Mouse (Mus musculus): ENCODE measurements around the gene Homer2. TPM values are rescaled to one million over a fixed set of nuclear protein-coding genes. Genes with fewer than 3 reads are reported as not detected.

Homer2 gene
- polyA plus RNA-seq, 1 experiment from 2014 or later = 63.4 TPM

- Histone ChIP-seq H3K9ac (no peak overlapping the region), H3K4me1 (replicated peaks) (peaks cover 34% of the 10 kb centered on the region), H3K9me3 (replicated peaks) (no peaks in the 10 kb centered on the region), H3K27me3 (no peaks in the 10 kb centered on the region), H3K4me3 (no peak overlapping the region), H3K4me2 (no peak overlapping the region), H3K36me3 (no peaks in the 10 kb centered on the region), H3K27ac (no peak overlapping the region)
- WGBS = 57% methylated on average over 5 of the region's 5 CpGs
- ATAC-seq (replicated peaks; ENCODE audit: insufficient number of reproducible peaks, insufficient read depth, low FRiP score, low read depth) = no peak
Observed at GRCm38 (mm10) chr7:81647959-81648358, 59.4 kb downstream of the Homer2 start.

GRCm38 (mm10) chr7:81644551-81645235, 62.6 kb downstream of the Homer2 start:
- Histone ChIP-seq H3K9ac (no peak overlapping the region), H3K27ac (peak overlapping the region; percentile 68), H3K4me2 (no peak overlapping the region), H3K4me3 (no peak overlapping the region), H3K27me3 (no peaks in the 10 kb centered on the region), H3K4me1 (replicated peaks) (peaks cover 22% of the 10 kb centered on the region), H3K9me3 (replicated peaks) (no peaks in the 10 kb centered on the region), H3K36me3 (no peaks in the 10 kb centered on the region)
- ATAC-seq (replicated peaks; ENCODE audit: insufficient number of reproducible peaks, insufficient read depth, low FRiP score, low read depth) = 0 out of 2 replicates have a peak, but pooled peaks have one; percentile 36
- WGBS = 42% methylated on average over 7 of the region's 7 CpGs

GRCm38 (mm10) chr7:81641101-81641500, 66.2 kb downstream of the Homer2 start:
- no peak overlapping the region for H3K4me2 ChIP-seq
- H3K27me3 ChIP-seq = no peaks in the 10 kb centered on the region
- peak overlapping the region; percentile 59 for H3K27ac ChIP-seq
- no peak overlapping the region for H3K4me3 ChIP-seq
- peak; percentile 54 for ATAC-seq (replicated peaks; ENCODE audit: insufficient number of reproducible peaks, insufficient read depth, low FRiP score, low read depth)
- peaks cover 22% of the 10 kb centered on the region for H3K4me1 ChIP-seq (replicated peaks)
- 24% methylated on average over 6 of the region's 6 CpGs for WGBS
- H3K9me3 ChIP-seq (replicated peaks) = no peaks in the 10 kb centered on the region
- H3K9ac ChIP-seq = no peak overlapping the region
- no peaks in the 10 kb centered on the region for H3K36me3 ChIP-seq

- H3K27ac ChIP-seq = no peak overlapping the region
- ATAC-seq (replicated peaks; ENCODE audit: insufficient number of reproducible peaks, insufficient read depth, low FRiP score, low read depth) = no peak
- no peaks in the 10 kb centered on the region for H3K27me3 ChIP-seq
- no peaks in the 10 kb centered on the region for H3K36me3 ChIP-seq
- no peak overlapping the region for H3K9ac ChIP-seq
- no peaks in the 10 kb centered on the region for H3K4me1 ChIP-seq (replicated peaks)
- H3K4me3 ChIP-seq = no peak overlapping the region
- no peaks in the 10 kb centered on the region for H3K9me3 ChIP-seq (replicated peaks)
- no peak overlapping the region for H3K4me2 ChIP-seq
- 81% methylated on average over 6 of the region's 6 CpGs for WGBS
Observed at GRCm38 (mm10) chr7:81632586-81632985, 74.7 kb downstream of the Homer2 start.

- H3K4me3 ChIP-seq = no peak overlapping the region
- no peak for ATAC-seq (replicated peaks; ENCODE audit: insufficient number of reproducible peaks, insufficient read depth, low FRiP score, low read depth)
- H3K9ac ChIP-seq = no peak overlapping the region
- H3K36me3 ChIP-seq = no peaks in the 10 kb centered on the region
- WGBS = 93% methylated on average over 8 of the region's 8 CpGs
- 0 out of 2 replicates have a peak, but pooled peaks cover 3% of the 10 kb centered on the region for H3K9me3 ChIP-seq (replicated peaks)
- H3K4me1 ChIP-seq (replicated peaks) = no peaks in the 10 kb centered on the region
- no peaks in the 10 kb centered on the region for H3K27me3 ChIP-seq
- no peak overlapping the region for H3K4me2 ChIP-seq
- H3K27ac ChIP-seq = no peak overlapping the region
Observed at GRCm38 (mm10) chr7:81631261-81631660, 76.1 kb downstream of the Homer2 start.

- Histone ChIP-seq H3K4me3 (no peak overlapping the region), H3K4me1 (replicated peaks) (no peaks in the 10 kb centered on the region), H3K27ac (no peak overlapping the region), H3K9me3 (replicated peaks) (0 out of 2 replicates have a peak, but pooled peaks cover 5% of the 10 kb centered on the region), H3K27me3 (no peaks in the 10 kb centered on the region), H3K4me2 (no peak overlapping the region), H3K9ac (no peak overlapping the region), H3K36me3 (no peaks in the 10 kb centered on the region)
- no peak for ATAC-seq (replicated peaks; ENCODE audit: insufficient number of reproducible peaks, insufficient read depth, low FRiP score, low read depth)
- 93% methylated on average over 2 of the region's 2 CpGs for WGBS
Observed at GRCm38 (mm10) chr7:81626460-81626859, 80.9 kb downstream of the Homer2 start.

- Histone ChIP-seq H3K4me1 (replicated peaks) (no peaks in the 10 kb centered on the region), H3K4me2 (no peak overlapping the region), H3K4me3 (no peak overlapping the region), H3K9ac (no peak overlapping the region), H3K27ac (no peak overlapping the region), H3K36me3 (no peaks in the 10 kb centered on the region), H3K27me3 (no peaks in the 10 kb centered on the region), H3K9me3 (replicated peaks) (0 out of 2 replicates have a peak, but pooled peaks cover 5% of the 10 kb centered on the region)
- no peak for ATAC-seq (replicated peaks; ENCODE audit: insufficient number of reproducible peaks, insufficient read depth, low FRiP score, low read depth)
- 82% methylated on average over 6 of the region's 6 CpGs for WGBS
Observed at GRCm38 (mm10) chr7:81623767-81624166, 83.6 kb downstream of the Homer2 start.

GRCm38 (mm10) chr7:81622793-81623192, 84.5 kb downstream of the Homer2 start:
- Histone ChIP-seq H3K27ac (no peak overlapping the region), H3K27me3 (no peaks in the 10 kb centered on the region), H3K36me3 (no peaks in the 10 kb centered on the region), H3K4me2 (no peak overlapping the region), H3K4me1 (replicated peaks) (no peaks in the 10 kb centered on the region), H3K9me3 (replicated peaks) (0 out of 2 replicates have a peak, but pooled peaks cover 5% of the 10 kb centered on the region), H3K9ac (no peak overlapping the region), H3K4me3 (no peak overlapping the region)
- ATAC-seq (replicated peaks; ENCODE audit: insufficient number of reproducible peaks, insufficient read depth, low FRiP score, low read depth) = no peak
- WGBS = 58% methylated on average over 4 of the region's 4 CpGs

- no peak for ATAC-seq (replicated peaks; ENCODE audit: insufficient number of reproducible peaks, insufficient read depth, low FRiP score, low read depth)
- 76% methylated on average over 9 of the region's 9 CpGs for WGBS
Observed at GRCm38 (mm10) chr7:81615031-81615430, 92.3 kb downstream of the Homer2 start.

GRCm38 (mm10) chr7:81612856-81613635, 94.3 kb downstream of the Homer2 start:
- H3K4me2 ChIP-seq = no peak overlapping the region
- H3K27me3 ChIP-seq = no peaks in the 10 kb centered on the region
- 76% methylated on average over 13 of the region's 13 CpGs for WGBS
- H3K4me3 ChIP-seq = no peak overlapping the region
- no peak overlapping the region for H3K27ac ChIP-seq
- no peak overlapping the region for H3K9ac ChIP-seq
- 0 out of 2 replicates have a peak, but pooled peaks cover 2% of the 10 kb centered on the region for H3K4me1 ChIP-seq (replicated peaks)
- no peak for ATAC-seq (replicated peaks; ENCODE audit: insufficient number of reproducible peaks, insufficient read depth, low FRiP score, low read depth)
- no peaks in the 10 kb centered on the region; the same call in 1 of the 2 replicates for H3K36me3 ChIP-seq
- no peaks in the 10 kb centered on the region for H3K9me3 ChIP-seq (replicated peaks)

More at GRCm38 (mm10) chr7:81615031-81615430, 92.3 kb downstream of the Homer2 start:
- H3K36me3 ChIP-seq = no peaks in the 10 kb centered on the region; the same call in 1 of the 2 replicates
- H3K4me1 ChIP-seq (replicated peaks) = 0 out of 2 replicates have a peak, but pooled peaks cover 2% of the 10 kb centered on the region
- H3K4me2 ChIP-seq = no peak overlapping the region
- H3K4me3 ChIP-seq = no peak overlapping the region
- no peaks in the 10 kb centered on the region for H3K9me3 ChIP-seq (replicated peaks)
- no peaks in the 10 kb centered on the region for H3K27me3 ChIP-seq
- H3K9ac ChIP-seq = no peak overlapping the region
- H3K27ac ChIP-seq = no peak overlapping the region

- no peak overlapping the region for H3K27ac ChIP-seq
- H3K36me3 ChIP-seq = no peaks in the 10 kb centered on the region; the same call in 1 of the 2 replicates
- H3K4me3 ChIP-seq = no peak overlapping the region
- ATAC-seq (replicated peaks; ENCODE audit: insufficient number of reproducible peaks, insufficient read depth, low FRiP score, low read depth) = no peak
- no peaks in the 10 kb centered on the region for H3K9me3 ChIP-seq (replicated peaks)
- no peak overlapping the region for H3K9ac ChIP-seq
- WGBS = 55% methylated on average over 18 of the region's 18 CpGs
- no peaks in the 10 kb centered on the region for H3K4me1 ChIP-seq (replicated peaks)
- no peaks in the 10 kb centered on the region for H3K27me3 ChIP-seq
- H3K4me2 ChIP-seq = no peak overlapping the region
Observed at GRCm38 (mm10) chr7:81610125-81610524, 97.2 kb downstream of the Homer2 start.
